Mouse (Mus musculus) liver, postnatal 0 days (tissue): ENCODE measurements around the gene Helq. TPM values are rescaled to one million over a fixed set of nuclear protein-coding genes. Genes with fewer than 3 reads are reported as not detected.

ENCODE experiments used
- ATAC-seq: fragments of 200-750 bp; cut with Nextera tagmentation; 2 replicates; pipeline ENCODE4 v1.8.0; 2017; ENCODE audit warnings: mild to moderate bottlenecking, moderate library complexity
- DNase-seq: peaks from one replicate; pipeline ENCODE4 v3.0.0-alpha.2; 2016
- H3K27ac ChIP-seq: fragments of 300-500 bp; sonication (generic); 2 replicates; pipeline ENCODE4 v1.5.1; 2014; ENCODE audit warnings: antibody characterized with exemption, moderate library complexity, mild to moderate bottlenecking, low read depth
- H3K27me3 ChIP-seq: fragments of 300-500 bp; sonication (generic); 2 replicates; pipeline ENCODE4 v1.6.1; 2014; ENCODE audit warnings: low read length, control low read depth, mixed read lengths; ENCODE audit not compliant: insufficient read depth
- H3K36me3 ChIP-seq: fragments of 300-500 bp; sonication (generic); replicated peaks from 2 replicates; pipeline ENCODE4 v1.6.1; 2014; ENCODE audit warnings: mild to moderate bottlenecking, control low read depth, low read length, moderate library complexity, mixed read lengths; ENCODE audit not compliant: insufficient read depth
- H3K4me1 ChIP-seq: fragments of 300-500 bp; sonication (generic); 2 replicates; pipeline ENCODE4 v1.6.1; 2014; ENCODE audit warnings: antibody characterized with exemption, mild to moderate bottlenecking, control low read depth; ENCODE audit not compliant: insufficient read depth
- H3K4me2 ChIP-seq: fragments of 300-500 bp; sonication (generic); 2 replicates; pipeline ENCODE4 v1.6.1; 2014; ENCODE audit warnings: low read depth, mild to moderate bottlenecking, low read length, moderate library complexity, mixed read lengths
- H3K4me3 ChIP-seq: fragments of 300-500 bp; sonication (generic); 2 replicates; pipeline ENCODE4 v1.5.1; 2014; ENCODE audit warnings: low read depth, low read length
- H3K9ac ChIP-seq: fragments of 300-500 bp; sonication (generic); replicated peaks from 2 replicates; pipeline ENCODE4 v1.6.1; 2014; ENCODE audit warnings: mild to moderate bottlenecking, moderate library complexity
- H3K9me3 ChIP-seq: fragments of 300-500 bp; sonication (generic); 2 replicates; pipeline ENCODE4 v1.6.1; 2016; ENCODE audit warnings: mild to moderate bottlenecking, control low read depth, low read length, mixed read lengths
- CTCF ChIP-seq: sonication (generic); IDR thresholded peaks from 2 replicates; pipeline ENCODE4 v1.5.1; 2016; ENCODE audit warnings: antibody characterized with exemption, low read depth
- EP300 ChIP-seq: IDR thresholded peaks from 2 replicates; pipeline ENCODE4 v1.6.1; 2016; ENCODE audit warnings: antibody characterized with exemption, low read depth, mild to moderate bottlenecking
- WGBS: fragments of 180-500 bp; shearing (Covaris S2); extraction: QIAGEN DNeasy Blood & Tissue Kit; methylation state at CpG from one replicate; pipeline ENCODE4 v1.1.7; 2014; ENCODE audit not compliant: insufficient replicate concordance; 5-methylcytosine and 5-hydroxymethylcytosine counted together
- polyA plus RNA-seq: library from polyadenylated mRNA; unstranded; fragments of >200 nt; fragmentation: Nextera tagmentation; extraction: Ambion mirVana; gene quantifications from 2 replicates; pipeline ENCODE4 v1.2.1, GENCODE M21; 2015

Helq gene
- polyA plus RNA-seq, 1 experiment from 2014 or later, result 5.6 TPM

GRCm38 (mm10) chr5:100719235-100720088 is 78.9 kb downstream of the Helq start, which contains the start of gene Hpse:
Hpse (minus strand) TSS chr5:100719716.
- H3K9ac ChIP-seq, result peak within 1 kb of the TSS; percentile 54
- under 1% methylated on average over 33 of the region's 56 CpGs for WGBS
- DNase-seq, result peak; percentile 63

GRCm38 (mm10) chr5:100716762-100717161 is 81.6 kb downstream of the Helq start:
- DNase-seq (no peak), ATAC-seq (no peak)
- H3K4me3 ChIP-seq, result no peak overlapping the region
- H3K4me2 ChIP-seq, result no peak overlapping the region
- no peak overlapping the region for H3K9ac ChIP-seq
- no peak overlapping the region for H3K27ac ChIP-seq
- no peaks in the 10 kb centered on the region for H3K36me3 ChIP-seq
- TF ChIP-seq CTCF, result no peak
- no peak for TF ChIP-seq EP300
- H3K27me3 ChIP-seq, result 0 out of 2 replicates have a peak, but pooled peaks cover 3% of the 10 kb centered on the region
- H3K4me1 ChIP-seq, result peaks cover 5% of the 10 kb centered on the region; the same call in 1 of the 2 replicates
- H3K9me3 ChIP-seq, result no peaks in the 10 kb centered on the region
- WGBS, result 85% methylated on average over 15 of the region's 15 CpGs

More at GRCm38 (mm10) chr5:100719235-100720088, 78.9 kb downstream of the Helq start, which contains the start of gene Hpse:
- ATAC-seq, result peak; percentile 38
- Histone ChIP-seq H3K27ac (no peak within 1 kb of the TSS), H3K27me3 (0 out of 2 replicates have a peak, but pooled peaks cover 3% of the 10 kb centered on the region), H3K36me3 (no peaks in the 10 kb centered on the region), H3K4me3 (peak within 1 kb of the TSS; percentile 55), H3K4me1 (peaks cover 5% of the 10 kb centered on the region; the same call in 1 of the 2 replicates), H3K9me3 (peaks cover 4% of the 10 kb centered on the region; the same call in 1 of the 2 replicates), H3K4me2 (peak within 1 kb of the TSS; percentile 90)
- TF ChIP-seq EP300, result no peak
- TF ChIP-seq CTCF, result no peak

Other genes starting within 250 kb of the Helq start
- 104 and 109 TPM in 2 replicates for gene Plac8, start 226.4 kb downstream of the Helq start, polyA plus RNA-seq
- 25.8 and 28.0 TPM in 2 replicates for gene Coq2, start 123.5 kb downstream of the Helq start, polyA plus RNA-seq
- gene Hpse, start 78.9 kb downstream of the Helq start, polyA plus RNA-seq, result 3.0 and 3.2 TPM in 2 replicates
- gene Mrps18c, start within 50 bp of the Helq start, polyA plus RNA-seq, result 126 and 127 TPM in 2 replicates
- 11.4 and 11.8 TPM in 2 replicates for gene Abraxas1, start 22.4 kb upstream of the Helq start, polyA plus RNA-seq
- 12.2 and 21.2 TPM in 2 replicates for gene Gpat3, start 47.1 kb upstream of the Helq start, polyA plus RNA-seq